Mouse (Mus musculus) CH12.LX (cell line): ENCODE measurements around the gene Map3k11. TPM values are rescaled to one million over a fixed set of nuclear protein-coding genes. Genes with fewer than 3 reads are reported as not detected.

Experiments used
- DNase-seq: peaks from one replicate; pipeline ENCODE4 v3.0.0-alpha.2; 2013; ENCODE audit errors: extremely low read depth
- H3K27ac ChIP-seq: 2 replicates; pipeline ENCODE4 v1.5.1; 2012; ENCODE audit warnings: low read depth, mild to moderate bottlenecking, control low read depth, moderate library complexity; ENCODE audit not compliant: insufficient read depth
- H3K27me3 ChIP-seq: replicated peaks from 2 replicates; pipeline ENCODE3; 2012; ENCODE audit warnings: inconsistent platforms
- H3K36me3 ChIP-seq, 2 experiments: replicated peaks in 1 of 2; 2 replicates each; pipeline versions ENCODE3 to v1.6.1; 2012; ENCODE audit warnings: inconsistent platforms in 1 of 2, low read length in 1 of 2, mild to moderate bottlenecking in 1 of 2, mixed read lengths in 1 of 2, moderate library complexity in 1 of 2; ENCODE audit not compliant: control insufficient read depth in 1 of 2, insufficient read depth in 1 of 2
- H3K4me1 ChIP-seq, 2 experiments: 2 replicates each; pipeline ENCODE4 v1.6.1; 2012; ENCODE audit warnings: inconsistent platforms in 1 of 2, moderate library complexity in 1 of 2; ENCODE audit not compliant: insufficient read depth in 2 of 2, control insufficient read depth in 1 of 2
- H3K4me2 ChIP-seq: 2 replicates; pipeline ENCODE4 v1.6.1; 2012; ENCODE audit warnings: low read depth, mild to moderate bottlenecking, control low read depth; ENCODE audit not compliant: poor library complexity, insufficient read depth, severe bottlenecking
- H3K4me3 ChIP-seq, 3 experiments: fragments of 150-350 bp in 1 of 3; sonication (generic) in 1 of 3; replicated peaks in 1 of 3; 2 replicates each; pipeline versions ENCODE3 to v1.5.1; 2011 to 2012; ENCODE audit warnings: low read depth in 2 of 3, low read length in 2 of 3, mild to moderate bottlenecking in 2 of 3, moderate library complexity in 2 of 3, control low read depth in 1 of 3, improper control_type of control experiment in 1 of 3, inconsistent platforms in 1 of 3, mixed read lengths in 1 of 3; ENCODE audit not compliant: poor library complexity in 1 of 3
- H3K79me2 ChIP-seq: replicated peaks from 2 replicates; pipeline ENCODE4 v1.6.1; 2012; ENCODE audit warnings: mild to moderate bottlenecking, moderate library complexity; ENCODE audit not compliant: control insufficient read depth, poor library complexity, insufficient read depth, severe bottlenecking; ENCODE audit errors: extremely low read depth
- H3K9ac ChIP-seq: 2 replicates; pipeline ENCODE4 v1.6.1; 2012; ENCODE audit warnings: low read depth, mild to moderate bottlenecking, control low read depth, moderate library complexity; ENCODE audit not compliant: insufficient read depth
- H3K9me3 ChIP-seq: replicated peaks from 2 replicates; pipeline ENCODE3; 2012; ENCODE audit warnings: low read length, inconsistent platforms, mixed read lengths
- CHD1 ChIP-seq: IDR thresholded peaks from 2 replicates; pipeline ENCODE4 v1.6.1; 2012; ENCODE audit warnings: low read depth, low read length, improper control_type of control experiment, inconsistent platforms
- CHD2 ChIP-seq: IDR thresholded peaks from 2 replicates; pipeline ENCODE4 v1.6.1; 2011; ENCODE audit warnings: low read length, improper control_type of control experiment
- ELF1 ChIP-seq: IDR thresholded peaks from 2 replicates; pipeline ENCODE4 v1.6.1; 2014; ENCODE audit warnings: low read depth, mild to moderate bottlenecking, inconsistent platforms, low read length, improper control_type of control experiment
- EP300 ChIP-seq: IDR thresholded peaks from 2 replicates; pipeline ENCODE4 v1.6.1; 2011; ENCODE audit warnings: low read length, improper control_type of control experiment
- GABPA ChIP-seq: IDR thresholded peaks from 2 replicates; pipeline ENCODE4 v1.6.1; 2012; ENCODE audit warnings: low read depth, low read length, improper control_type of control experiment, inconsistent platforms; ENCODE audit not compliant: insufficient replicate concordance
- HCFC1 ChIP-seq: IDR thresholded peaks from 2 replicates; pipeline ENCODE4 v1.6.1; 2012; ENCODE audit warnings: low read depth, mild to moderate bottlenecking, inconsistent platforms, low read length, improper control_type of control experiment
- IRF4 ChIP-seq: IDR thresholded peaks from 2 replicates; pipeline ENCODE4 v1.6.1; 2014; ENCODE audit warnings: low read depth, mild to moderate bottlenecking, inconsistent platforms, low read length, improper control_type of control experiment
- JUND ChIP-seq: conservative IDR thresholded peaks from 2 replicates; pipeline ENCODE4 v1.6.1; 2011; ENCODE audit warnings: low read depth, low read length, improper control_type of control experiment
- KAT2A ChIP-seq: IDR thresholded peaks from 2 replicates; pipeline ENCODE4 v1.6.1; 2012; ENCODE audit warnings: low read length, improper control_type of control experiment, inconsistent platforms; ENCODE audit not compliant: insufficient replicate concordance
- MAZ ChIP-seq: IDR thresholded peaks from 2 replicates; pipeline ENCODE4 v1.6.1; 2012; ENCODE audit warnings: low read depth, mild to moderate bottlenecking, inconsistent platforms, low read length, improper control_type of control experiment, moderate library complexity
- MEF2A ChIP-seq: IDR thresholded peaks from 2 replicates; pipeline ENCODE4 v1.6.1; 2014; ENCODE audit warnings: low read depth, mild to moderate bottlenecking, inconsistent platforms, low read length, improper control_type of control experiment, borderline replicate concordance
- MXI1 ChIP-seq: IDR thresholded peaks from 2 replicates; pipeline ENCODE4 v1.6.1; 2011; ENCODE audit warnings: mild to moderate bottlenecking, low read depth, low read length, improper control_type of control experiment
- NELFE ChIP-seq: IDR thresholded peaks from 2 replicates; pipeline ENCODE4 v1.6.1; 2011; ENCODE audit warnings: low read depth, low read length, improper control_type of control experiment
- POLR2A ChIP-seq: IDR thresholded peaks from 2 replicates; pipeline ENCODE4 v1.6.1; 2011; ENCODE audit warnings: low read depth, mild to moderate bottlenecking, improper control_type of control experiment, low read length
- SIN3A ChIP-seq: IDR thresholded peaks from 2 replicates; pipeline ENCODE4 v1.6.1; 2012; ENCODE audit warnings: low read length, improper control_type of control experiment, inconsistent platforms
- TCF12 ChIP-seq: IDR thresholded peaks from 2 replicates; pipeline ENCODE4 v1.6.1; 2014; ENCODE audit warnings: low read depth, mild to moderate bottlenecking, inconsistent platforms, low read length, improper control_type of control experiment
- UBTF ChIP-seq: IDR thresholded peaks from 2 replicates; pipeline ENCODE4 v1.6.1; 2012; ENCODE audit warnings: low read depth, mild to moderate bottlenecking, inconsistent platforms, low read length, improper control_type of control experiment, moderate library complexity
- ZKSCAN1 ChIP-seq: IDR thresholded peaks from 2 replicates; pipeline ENCODE4 v1.6.1; 2012; ENCODE audit warnings: low read depth, inconsistent platforms, low read length, improper control_type of control experiment, borderline replicate concordance
- dilution Hi-C: fragments of 300-500 bp; cut with MboI; formaldehyde crosslinking; loops from 2 replicates; pipeline ENCODE4 v1.14.3; 2020; ENCODE audit warnings: low sequenced_read_pairs; ENCODE audit not compliant: extremely low pct_unique_long_range_greater_than_20kb, extremely low pct_ligation_motif_present
- in situ Hi-C: fragments of 300-500 bp; cut with MboI; formaldehyde crosslinking; loops from 3 replicates; pipeline ENCODE4 v1.14.3; 2019; ENCODE audit warnings: low sequenced_read_pairs, low pct_ligation_motif_present, low pct_unique_long_range_greater_than_20kb, mixed read lengths
- polyA plus RNA-seq: library from polyadenylated mRNA; unstranded; fragments of >175 nt; gene quantifications from 2 replicates; pipeline ENCODE4 v1.2.1, GENCODE M21; 2012; ENCODE audit warnings: low read depth; ENCODE audit not compliant: insufficient read length
- total RNA-seq, 2 experiments: library from RNA; depleted of rRNA; stranded (reverse); fragments of 300-350 nt in 1 of 2; fragments of >200 nt in 1 of 2; gene quantifications; 2 replicates each; pipeline ENCODE4 v1.2.3; 2012 to 2014

Gene Map3k11
- total and polyA plus RNA-seq, 3 experiments = 6.0 to 16.0 (median 13.5) TPM

DNA sequence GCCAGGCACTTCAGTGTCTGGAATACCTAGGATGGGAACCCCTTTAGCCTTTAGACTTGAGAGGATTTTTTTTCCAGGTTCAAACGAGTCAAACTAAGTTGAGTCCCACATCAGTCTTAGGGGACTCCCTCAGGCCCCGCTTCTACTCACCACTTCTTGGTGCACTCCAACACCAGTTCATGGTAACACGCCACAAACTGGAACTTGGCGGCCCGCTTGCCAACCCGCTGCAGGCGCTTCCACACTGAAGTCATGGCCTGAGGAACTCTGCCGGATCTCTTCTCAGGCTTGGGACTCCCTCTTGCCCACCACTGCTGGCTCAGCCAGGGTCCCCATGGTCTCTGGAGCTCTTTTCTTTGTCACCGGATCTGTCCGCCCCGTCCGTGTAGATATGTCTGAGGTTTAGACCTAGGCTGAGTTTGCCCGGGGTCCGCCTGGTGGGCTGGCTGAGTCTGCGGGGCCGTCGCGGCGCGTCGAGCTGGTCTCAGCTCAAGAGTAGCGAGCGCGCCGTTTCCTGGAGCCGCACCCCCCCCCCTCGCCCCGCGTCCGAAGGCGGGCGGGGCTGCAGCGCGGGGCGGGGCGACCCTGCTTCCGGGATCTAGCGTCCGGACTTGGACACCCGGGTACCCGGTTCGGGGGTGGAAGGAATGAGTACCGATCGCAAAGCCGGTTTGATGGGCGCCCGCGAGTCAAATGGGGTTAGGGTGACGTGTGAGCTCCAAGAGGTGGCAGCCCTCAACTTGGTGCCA lies 37.4 kb downstream of the Map3k11 start, which contains the start of gene Ehbp1l1:
Gene Ehbp1l1, minus strand, starts transcription at position 551 of the 749 bp plus-strand sequence.
- peak within 1 kb of the TSS; percentile 75 to 85 (median 76) for H3K4me3 ChIP-seq
- peaks cover 19 to 47% of the 10 kb centered on the region in 2 experiments for H3K36me3 ChIP-seq
- peaks cover 21 to 57% of the 10 kb centered on the region in 2 experiments for H3K4me1 ChIP-seq
- H3K79me2 ChIP-seq = peaks cover 26% of the 10 kb centered on the region
- no peaks in the 10 kb centered on the region for H3K9me3 ChIP-seq
- H3K9ac ChIP-seq = peak within 1 kb of the TSS; percentile 88
- dilution Hi-C loops (no loop called here), in situ Hi-C loops (no loop called here)
- no peaks in the 10 kb centered on the region for H3K27me3 ChIP-seq
- TF ChIP-seq MXI1 = peak; percentile 69
- 0 out of 2 replicates have a peak, but pooled peaks have one; percentile 12 for TF ChIP-seq CHD2
- peak; percentile 65 for TF ChIP-seq POLR2A
- TF ChIP-seq SIN3A = peak; percentile 91
- 0 out of 2 replicates have a peak, but pooled peaks have one; percentile 40 for TF ChIP-seq UBTF
- TF ChIP-seq MEF2A = 0 out of 2 replicates have a peak, but pooled peaks have one; percentile 32
- 0 out of 2 replicates have a peak, but pooled peaks have one; percentile 43 for TF ChIP-seq IRF4
- TF ChIP-seq TCF12 = peak; percentile 76; the same call in 1 of the 2 replicates
- no peak for TF ChIP-seq CHD1
- TF ChIP-seq KAT2A = 0 out of 2 replicates have a peak, but pooled peaks have one; percentile 26
- no peak for TF ChIP-seq JUND
- no peak for TF ChIP-seq EP300
- peak; percentile 93 for TF ChIP-seq MAZ
- peak; percentile 95 for TF ChIP-seq ELF1
- peak; percentile 43 for TF ChIP-seq HCFC1
- TF ChIP-seq GABPA = no peak
- no peak for TF ChIP-seq ZKSCAN1
- 0 out of 2 replicates have a peak, but pooled peaks have one; percentile 39 for TF ChIP-seq NELFE
- TF ChIP-seq, all 38 proteins: peak for 13
- peak within 1 kb of the TSS; percentile 95 for H3K27ac ChIP-seq
- DNase-seq = peak; percentile 63
- H3K4me2 ChIP-seq = peak within 1 kb of the TSS; percentile 57
